Mouse (Mus musculus): ENCODE data around the gene Dnajc12. TPM values are rescaled to one million over a fixed set of nuclear protein-coding genes. Genes with fewer than 3 reads are reported as not detected.

Dnajc12 gene
- total and polyA plus RNA-seq, 3 experiments: 2.9 to 7.3 TPM; not detected in 1

DNA sequence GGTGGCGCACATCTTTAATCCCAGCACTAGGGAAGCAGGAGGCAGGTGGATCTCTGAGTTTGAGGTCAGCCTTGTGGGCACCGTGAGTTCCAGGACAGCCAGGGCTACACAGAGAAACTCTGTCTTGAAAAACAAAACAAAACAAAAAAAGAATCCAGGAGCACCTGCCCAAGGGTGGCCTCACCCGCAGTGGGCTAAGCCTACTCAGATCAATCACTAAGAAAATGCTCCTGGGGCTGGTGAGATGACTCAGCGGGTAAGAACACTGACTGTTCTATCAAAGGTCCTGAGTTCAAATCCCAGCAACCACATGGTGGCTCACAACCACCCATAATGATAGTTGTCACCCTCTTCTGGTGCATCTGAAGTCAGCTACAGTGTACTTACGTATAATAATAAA, 5.9 kb upstream of the Dnajc12 start:
- H3K9ac ChIP-seq (ENCODE audit: control insufficient read depth, low read depth, low read length, poor library complexity, severe bottlenecking): no peak overlapping the region
- DNase-seq (ENCODE audit: low read depth, low spot score): no peak
- no peaks in the 10 kb centered on the region for H3K9me3 ChIP-seq (replicated peaks; ENCODE audit: insufficient read depth, low read length)
- H3K4me1 ChIP-seq (ENCODE audit: control insufficient read depth in 1 of 2, insufficient read depth in 2 of 2, low read length in 2 of 2): no peaks in the 10 kb centered on the region
- TF ChIP-seq ETS1 (IDR thresholded peaks at IDR 0.05; ENCODE audit: low read depth, low read length) (no peak), MAZ (IDR thresholded peaks at IDR 0.05; ENCODE audit: low read depth, low read length) (no peak), MEF2A (IDR thresholded peaks at IDR 0.05; ENCODE audit: extremely low read depth, insufficient replicate concordance, low read depth, low read length, poor library complexity, severe bottlenecking) (no peak), USF2 (IDR thresholded peaks at IDR 0.05; ENCODE audit: borderline replicate concordance in 1 of 2, insufficient read depth in 1 of 2, low read depth in 1 of 2, low read length in 2 of 2) (no peak), SIN3A (IDR thresholded peaks at IDR 0.05; ENCODE audit: low read length) (no peak), NRF1 (IDR thresholded peaks at IDR 0.05; ENCODE audit: insufficient read depth, low read depth, low read length, poor library complexity, severe bottlenecking) (no peak), CHD1 (IDR thresholded peaks at IDR 0.05; ENCODE audit: low read depth, low read length) (no peak), TCF12 (IDR thresholded peaks at IDR 0.05; ENCODE audit: low read depth, low read length) (no peak), MYB (IDR thresholded peaks at IDR 0.05; ENCODE audit: low read depth, low read length) (no peak), BHLHE40 (IDR thresholded peaks at IDR 0.05; ENCODE audit: borderline replicate concordance, low read depth, low read length) (no peak), TBP (IDR thresholded peaks at IDR 0.05; ENCODE audit: low read depth, low read length) (no peak), GATA1 (IDR thresholded peaks at IDR 0.05; ENCODE audit: low read depth, low read length) (no peak), ZMIZ1 (IDR thresholded peaks at IDR 0.05; ENCODE audit: low read depth, low read length) (no peak), ZNF384 (IDR thresholded peaks at IDR 0.05; ENCODE audit: low read depth, low read length) (no peak), SMC3 (IDR thresholded peaks at IDR 0.05; ENCODE audit: low read depth, low read length) (no peak), KAT2A (conservative IDR thresholded peaks at IDR 0.05; ENCODE audit: low read depth, low read length) (no peak), RCOR1 (IDR thresholded peaks at IDR 0.05; ENCODE audit: low read depth, low read length) (no peak)
- no peaks in the 10 kb centered on the region; a peak in 1 of 4 replicates for H3K27me3 ChIP-seq (ENCODE audit: control insufficient read depth in 1 of 2, insufficient read depth in 2 of 2, low read length in 2 of 2)
- no peak overlapping the region for H3K27ac ChIP-seq (ENCODE audit: control insufficient read depth, low read depth, low read length)
- H3K4me3 ChIP-seq (ENCODE audit: control insufficient read depth in 1 of 2, insufficient read depth in 1 of 2, low read depth in 2 of 2, low read length in 2 of 2): no peak overlapping the region
- peaks cover 0 to 3% of the 10 kb centered on the region in 2 experiments; a peak in 1 of 4 replicates for H3K36me3 ChIP-seq (ENCODE audit: control insufficient read depth in 1 of 2, insufficient read depth in 2 of 2, low read length in 2 of 2)
- no peaks in the 10 kb centered on the region for H3K79me2 ChIP-seq (ENCODE audit: control insufficient read depth, insufficient read depth, low read length, poor library complexity)

- H3K79me2 ChIP-seq (ENCODE audit: control insufficient read depth, insufficient read depth, low read length, poor library complexity): no peaks in the 10 kb centered on the region
- no peak overlapping the region for H3K9ac ChIP-seq (ENCODE audit: control insufficient read depth, low read depth, low read length, poor library complexity, severe bottlenecking)
- H3K4me3 ChIP-seq (ENCODE audit: control insufficient read depth in 1 of 2, insufficient read depth in 1 of 2, low read depth in 2 of 2, low read length in 2 of 2): no peak overlapping the region
- TF ChIP-seq RAD21 (IDR thresholded peaks at IDR 0.05; ENCODE audit: low read depth, low read length): peak; percentile 92
- TF ChIP-seq ZNF384 (IDR thresholded peaks at IDR 0.05; ENCODE audit: low read depth, low read length): peak; percentile 92
- TF ChIP-seq ZC3H11A (IDR thresholded peaks at IDR 0.05; ENCODE audit: low read depth, low read length): peak; percentile 87
- no peak for TF ChIP-seq MAFK (IDR thresholded peaks at IDR 0.05; ENCODE audit: borderline replicate concordance, low read depth, low read length)
- TF ChIP-seq EP300 (IDR thresholded peaks at IDR 0.05; ENCODE audit: low read depth in 1 of 2, low read length in 2 of 2): no peak
- peak; percentile 52; the same call in 1 of the 2 replicates for TF ChIP-seq SIN3A (IDR thresholded peaks at IDR 0.05; ENCODE audit: low read length)
- TF ChIP-seq MYC (IDR thresholded peaks at IDR 0.05; ENCODE audit: low read depth, low read length): peak; percentile 66; the same call in 1 of the 2 replicates
- peak; percentile 78 for TF ChIP-seq SMC3 (IDR thresholded peaks at IDR 0.05; ENCODE audit: low read depth, low read length)
- peak; percentile 66 to 85 (median 68) for TF ChIP-seq CTCF (IDR thresholded peaks at IDR 0.05 in 2 of 3, conservative IDR thresholded peaks at IDR 0.05 in 1 of 3; ENCODE audit: control insufficient read depth in 1 of 3, insufficient read depth in 1 of 3, low read depth in 2 of 3, low read length in 3 of 3, poor library complexity in 1 of 3, severe bottlenecking in 1 of 3)
- no peaks in the 10 kb centered on the region for H3K4me1 ChIP-seq (ENCODE audit: control insufficient read depth in 1 of 2, insufficient read depth in 2 of 2, low read length in 2 of 2)
- no peaks in the 10 kb centered on the region; a peak in 1 of 4 replicates for H3K27me3 ChIP-seq (ENCODE audit: control insufficient read depth in 1 of 2, insufficient read depth in 2 of 2, low read length in 2 of 2)
- H3K36me3 ChIP-seq (ENCODE audit: control insufficient read depth in 1 of 2, insufficient read depth in 2 of 2, low read length in 2 of 2): peaks cover 0 to 3% of the 10 kb centered on the region in 2 experiments; a peak in 1 of 4 replicates
- no peaks in the 10 kb centered on the region for H3K9me3 ChIP-seq (replicated peaks; ENCODE audit: insufficient read depth, low read length)
- peak; percentile 84 for DNase-seq (ENCODE audit: low read depth, low spot score)
- H3K27ac ChIP-seq (ENCODE audit: control insufficient read depth, low read depth, low read length): no peak overlapping the region
These were observed 4.8 kb upstream of the Dnajc12 start for GRCm38 (mm10) chr10:63377468-63377867.
